Mouse (Mus musculus) liver, embryonic 11.5 days (tissue): ENCODE data around the gene 5330417C22Rik. TPM values are rescaled to one million over a fixed set of nuclear protein-coding genes. Genes with fewer than 3 reads are reported as not detected.

Experiments used
- ATAC-seq: fragments of 200-750 bp; cut with Nextera tagmentation; replicated peaks from 2 replicates; pipeline ENCODE4 v1.8.0; 2017; ENCODE audit warnings: moderate number of reproducible peaks, mild to moderate bottlenecking, moderate TSS enrichment, moderate library complexity; ENCODE audit not compliant: low FRiP score
- DNase-seq: peaks from one replicate; pipeline ENCODE4 v3.0.0-alpha.2; 2017; ENCODE audit warnings: low spot score
- H3K27ac ChIP-seq: fragments of 300-500 bp; sonication (generic); 2 replicates; pipeline ENCODE4 v1.5.1; 2014; ENCODE audit warnings: mild to moderate bottlenecking, low read depth, low read length, control low read depth
- H3K27me3 ChIP-seq: fragments of 300-500 bp; sonication (generic); replicated peaks from 2 replicates; pipeline ENCODE4 v1.6.1; 2014; ENCODE audit warnings: low read length, mixed read lengths; ENCODE audit not compliant: control insufficient read depth, insufficient read depth
- H3K36me3 ChIP-seq: fragments of 300-500 bp; sonication (generic); 2 replicates; pipeline ENCODE4 v1.6.1; 2014; ENCODE audit warnings: mild to moderate bottlenecking, low read length, moderate library complexity, mixed read lengths; ENCODE audit not compliant: control insufficient read depth, insufficient read depth
- H3K4me1 ChIP-seq: fragments of 300-500 bp; sonication (generic); replicated peaks from 2 replicates; pipeline ENCODE4 v1.6.1; 2014; ENCODE audit warnings: low read length, mixed read lengths; ENCODE audit not compliant: control insufficient read depth, insufficient read depth
- H3K4me2 ChIP-seq: fragments of 300-500 bp; sonication (generic); 2 replicates; pipeline ENCODE4 v1.6.1; 2014; ENCODE audit warnings: mild to moderate bottlenecking, control low read depth, moderate library complexity
- H3K4me3 ChIP-seq: fragments of 300-500 bp; sonication (generic); 2 replicates; pipeline ENCODE4 v1.5.1; 2014; ENCODE audit warnings: low read depth, low read length, control low read depth
- H3K9ac ChIP-seq: fragments of 300-500 bp; sonication (generic); 2 replicates; pipeline ENCODE4 v1.6.1; 2014; ENCODE audit warnings: low read depth, low read length, control low read depth
- H3K9me3 ChIP-seq: fragments of 300-500 bp; sonication (generic); 2 replicates; pipeline ENCODE4 v1.6.1; 2016; ENCODE audit warnings: low read length, inconsistent platforms, mixed read lengths; ENCODE audit not compliant: control insufficient read depth
- WGBS: fragments of 180-500 bp; shearing (Covaris S2); extraction: QIAGEN DNeasy Blood & Tissue Kit; methylation state at CpG from one replicate; pipeline ENCODE4 v1.1.7; 2014; 5-methylcytosine and 5-hydroxymethylcytosine counted together
- polyA plus RNA-seq: library from polyadenylated mRNA; unstranded; fragments of >200 nt; fragmentation: Nextera tagmentation; extraction: Ambion mirVana; gene quantifications from 2 replicates; pipeline ENCODE4 v1.2.1, GENCODE M21; 2014

The 5330417C22Rik gene
- polyA plus RNA-seq, 1 experiment from 2014 or later = 0.10 TPM

DNA sequence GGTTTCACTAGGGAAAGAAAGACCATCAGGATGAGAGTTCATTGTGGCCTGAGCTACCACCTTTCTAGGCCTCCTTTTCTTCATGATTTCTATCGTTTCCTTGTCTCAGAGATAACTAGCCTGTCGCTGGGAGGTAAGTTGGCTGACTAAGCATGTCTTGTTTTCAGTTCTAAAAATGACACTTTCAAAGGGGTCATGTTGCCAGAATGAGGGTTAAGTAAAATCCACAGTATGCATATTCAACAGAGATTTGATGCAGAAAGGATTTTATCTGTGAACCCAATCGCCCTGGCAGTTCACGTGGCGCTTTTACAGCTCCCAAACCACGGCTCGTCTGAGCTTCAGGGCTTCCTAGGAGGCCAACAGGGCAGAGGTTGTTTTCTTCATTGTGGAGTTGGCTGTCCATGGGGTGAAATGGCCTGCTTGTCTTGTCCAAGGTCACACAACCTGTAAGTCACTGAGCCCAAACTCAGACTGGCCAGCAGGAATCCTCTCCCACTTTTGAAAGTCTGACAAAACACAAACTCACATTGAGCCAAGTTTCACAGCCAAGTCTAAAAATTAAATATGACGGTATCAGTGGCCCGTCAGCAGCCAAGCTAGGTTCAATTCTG is 41.4 kb downstream of the 5330417C22Rik start:
- H3K27ac ChIP-seq = no peak overlapping the region
- H3K9me3 ChIP-seq = no peaks in the 10 kb centered on the region
- H3K4me2 ChIP-seq = no peak overlapping the region
- H3K27me3 ChIP-seq = no peaks in the 10 kb centered on the region; the same call in 1 of the 2 replicates
- no peak overlapping the region for H3K9ac ChIP-seq
- no peak for ATAC-seq
- no peak for DNase-seq
- no peak overlapping the region for H3K4me3 ChIP-seq
- WGBS = 78% methylated on average over 9 of the region's 9 CpGs
- no peaks in the 10 kb centered on the region for H3K4me1 ChIP-seq
- no peaks in the 10 kb centered on the region for H3K36me3 ChIP-seq

DNA sequence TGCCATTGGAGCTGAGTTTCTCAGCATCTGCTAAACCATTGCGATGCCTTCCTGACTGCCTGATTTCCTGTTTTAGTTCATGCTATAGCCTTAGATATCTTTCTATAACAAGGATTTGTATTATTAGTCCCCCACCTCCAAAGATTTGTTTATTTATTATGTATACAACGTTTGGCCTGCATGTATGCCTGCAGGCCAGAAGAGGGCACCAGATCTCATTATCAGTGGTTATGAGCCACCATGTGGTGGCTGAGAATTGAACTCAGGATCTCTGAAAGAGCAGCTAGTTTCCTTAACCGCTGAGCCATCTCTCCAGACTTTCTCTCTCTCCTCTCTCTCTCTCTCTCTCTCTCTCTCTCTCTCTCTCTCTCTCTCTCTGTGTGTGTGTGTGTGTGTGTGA is 46.4 kb downstream of the 5330417C22Rik start:
- Histone ChIP-seq H3K36me3 (no peaks in the 10 kb centered on the region), H3K27me3 (no peaks in the 10 kb centered on the region; the same call in 1 of the 2 replicates), H3K9me3 (no peaks in the 10 kb centered on the region), H3K4me1 (no peaks in the 10 kb centered on the region), H3K27ac (no peak overlapping the region), H3K4me3 (no peak overlapping the region), H3K9ac (no peak overlapping the region), H3K4me2 (no peak overlapping the region)
- DNase-seq (no peak), ATAC-seq (no peak)
- 39% methylated on average over 3 of the region's 3 CpGs for WGBS

DNA sequence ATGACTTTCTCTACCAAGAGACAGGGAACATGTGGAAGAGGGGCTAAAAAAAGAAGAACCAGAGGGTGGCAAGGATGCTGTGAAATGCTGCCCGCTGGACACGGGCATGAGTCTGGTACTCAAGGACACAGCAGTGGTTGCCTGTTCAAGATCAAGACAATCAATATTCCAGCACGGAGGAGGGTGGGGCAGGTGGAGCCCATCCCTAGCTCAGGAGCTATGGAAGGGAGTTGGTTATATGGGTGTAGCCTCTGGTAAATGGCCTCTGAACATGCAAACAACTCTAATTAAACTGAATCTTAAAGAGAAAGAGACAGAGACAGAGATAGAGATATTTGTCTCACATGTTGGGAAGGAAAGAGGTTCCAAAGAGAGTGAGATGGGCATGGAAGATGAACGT is 51.6 kb downstream of the 5330417C22Rik start:
- Histone ChIP-seq H3K27ac (no peak overlapping the region), H3K4me2 (no peak overlapping the region), H3K4me1 (no peaks in the 10 kb centered on the region), H3K4me3 (no peak overlapping the region), H3K9ac (no peak overlapping the region), H3K36me3 (no peaks in the 10 kb centered on the region), H3K27me3 (no peaks in the 10 kb centered on the region), H3K9me3 (no peaks in the 10 kb centered on the region)
- ATAC-seq (no peak), DNase-seq (no peak)
- 78% methylated on average over 4 of the region's 4 CpGs for WGBS

DNA sequence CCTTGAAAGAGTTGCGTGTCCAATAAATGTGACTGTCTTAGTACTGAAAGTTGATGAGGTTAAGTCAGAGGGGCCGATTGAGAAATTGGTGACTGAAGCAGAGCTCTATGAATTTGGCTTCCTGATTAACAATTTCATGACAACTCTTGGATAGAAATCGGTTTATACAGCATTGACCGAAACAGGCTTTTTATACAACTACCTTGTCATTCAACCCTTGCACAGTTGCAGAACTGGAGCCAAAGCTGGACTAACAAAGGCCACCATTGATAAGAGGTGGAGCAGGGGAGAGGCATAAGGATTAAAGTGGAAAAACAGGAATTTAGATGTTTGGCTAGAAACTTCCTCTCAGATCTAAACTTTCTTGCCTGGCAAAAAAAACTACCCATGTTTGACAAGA is 57.5 kb downstream of the 5330417C22Rik start:
- Histone ChIP-seq H3K36me3 (no peaks in the 10 kb centered on the region), H3K27me3 (no peaks in the 10 kb centered on the region), H3K4me1 (no peaks in the 10 kb centered on the region), H3K9ac (no peak overlapping the region), H3K27ac (no peak overlapping the region), H3K4me2 (no peak overlapping the region), H3K9me3 (no peaks in the 10 kb centered on the region), H3K4me3 (no peak overlapping the region)
- no peak for ATAC-seq
- no peak for DNase-seq
- WGBS = 86% methylated on average over 4 of the region's 4 CpGs

DNA sequence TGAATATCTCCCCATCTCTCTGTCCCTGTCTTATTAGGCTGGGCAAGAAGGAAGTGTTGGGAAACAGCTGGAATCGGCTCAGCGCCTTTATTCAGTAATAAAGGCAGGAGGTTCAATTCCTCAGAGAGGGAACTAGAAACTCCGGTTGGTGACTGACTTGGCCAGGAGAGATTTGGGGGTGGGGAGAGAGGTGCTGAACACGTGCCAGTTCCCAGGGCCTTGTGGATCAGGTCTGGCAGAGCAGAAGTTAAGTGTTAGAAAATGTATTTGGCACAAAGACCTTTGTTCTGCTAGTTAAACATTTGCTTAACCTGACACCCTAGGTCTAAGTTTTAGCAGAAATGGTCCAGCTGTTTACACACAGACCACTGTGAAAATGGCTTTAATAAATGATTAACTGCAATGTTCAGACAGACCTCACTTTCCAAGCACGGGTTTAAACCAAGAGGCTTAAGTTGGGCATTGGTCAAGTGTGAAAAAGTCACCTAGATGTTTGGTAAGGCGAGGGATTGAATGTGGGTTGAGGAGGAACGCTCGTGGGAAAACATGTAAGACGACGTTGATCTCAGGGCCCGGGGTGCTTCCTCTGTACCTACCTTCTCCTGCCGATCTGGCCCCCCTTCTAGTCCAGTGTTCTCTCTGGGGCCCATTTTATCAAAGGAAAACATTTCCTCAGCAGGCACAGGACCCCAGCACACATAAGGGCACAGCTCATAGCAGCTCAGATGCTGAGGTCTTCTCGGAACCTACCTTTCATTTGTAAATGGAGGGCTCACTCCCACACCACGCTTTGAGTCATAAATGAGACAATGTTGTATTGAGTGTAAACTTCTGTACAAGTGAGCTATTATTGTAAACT is 59.3 kb downstream of the 5330417C22Rik start:
- H3K27ac ChIP-seq = no peak overlapping the region
- WGBS = 62% methylated on average over 14 of the region's 14 CpGs
- no peaks in the 10 kb centered on the region for H3K27me3 ChIP-seq
- H3K4me3 ChIP-seq = no peak overlapping the region
- no peaks in the 10 kb centered on the region for H3K4me1 ChIP-seq
- no peaks in the 10 kb centered on the region for H3K36me3 ChIP-seq
- no peak overlapping the region for H3K4me2 ChIP-seq
- ATAC-seq (no peak), DNase-seq (no peak)
- no peaks in the 10 kb centered on the region for H3K9me3 ChIP-seq
- H3K9ac ChIP-seq = no peak overlapping the region

DNA sequence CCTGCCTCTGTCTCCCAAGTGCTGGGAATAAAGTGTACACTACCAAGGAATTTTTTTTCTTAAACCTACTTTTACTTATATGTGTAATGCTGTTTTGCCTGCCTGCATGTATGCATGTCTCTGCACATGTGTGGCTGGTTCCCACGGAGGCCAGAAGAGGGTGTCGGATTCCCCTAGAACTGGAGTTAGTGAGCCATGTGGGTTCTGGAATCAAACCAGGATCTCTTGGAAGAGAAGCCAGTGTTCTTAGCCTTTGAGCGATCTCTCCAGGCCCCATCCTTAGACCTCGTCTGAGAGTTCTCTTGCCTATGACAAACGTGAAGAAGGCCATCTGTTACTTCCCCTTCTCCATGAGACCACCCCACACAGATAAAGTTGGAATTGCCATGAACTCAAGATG is 60.8 kb downstream of the 5330417C22Rik start:
- H3K4me1 ChIP-seq = no peaks in the 10 kb centered on the region
- ATAC-seq (no peak), DNase-seq (no peak)
- no peak overlapping the region for H3K4me2 ChIP-seq
- no peaks in the 10 kb centered on the region for H3K9me3 ChIP-seq
- no peak overlapping the region for H3K27ac ChIP-seq
- no peak overlapping the region for H3K4me3 ChIP-seq
- 65% methylated on average over 5 of the region's 5 CpGs for WGBS
- no peaks in the 10 kb centered on the region for H3K36me3 ChIP-seq
- H3K9ac ChIP-seq = no peak overlapping the region
- H3K27me3 ChIP-seq = no peaks in the 10 kb centered on the region

GRCm38 (mm10) chr3:108474969-108475368 is 61.4 kb downstream of the 5330417C22Rik start:
- no peaks in the 10 kb centered on the region for H3K27me3 ChIP-seq
- no peak overlapping the region for H3K4me2 ChIP-seq
- no peaks in the 10 kb centered on the region for H3K36me3 ChIP-seq
- H3K27ac ChIP-seq = no peak overlapping the region
- H3K4me1 ChIP-seq = no peaks in the 10 kb centered on the region
- H3K4me3 ChIP-seq = no peak overlapping the region
- no peak for DNase-seq
- no peak for ATAC-seq
- H3K9me3 ChIP-seq = no peaks in the 10 kb centered on the region
- WGBS = 84% methylated on average over 7 of the region's 7 CpGs
- no peak overlapping the region for H3K9ac ChIP-seq

- Histone ChIP-seq H3K9ac (no peak overlapping the region), H3K4me2 (no peak overlapping the region), H3K36me3 (no peaks in the 10 kb centered on the region), H3K9me3 (no peaks in the 10 kb centered on the region), H3K4me3 (no peak overlapping the region), H3K4me1 (no peaks in the 10 kb centered on the region), H3K27ac (no peak overlapping the region), H3K27me3 (no peaks in the 10 kb centered on the region)
- 53% methylated on average over 8 of the region's 8 CpGs for WGBS
- DNase-seq (no peak), ATAC-seq (no peak)
These were observed 68.6 kb downstream of the 5330417C22Rik start for GRCm38 (mm10) chr3:108467760-108468159.

DNA sequence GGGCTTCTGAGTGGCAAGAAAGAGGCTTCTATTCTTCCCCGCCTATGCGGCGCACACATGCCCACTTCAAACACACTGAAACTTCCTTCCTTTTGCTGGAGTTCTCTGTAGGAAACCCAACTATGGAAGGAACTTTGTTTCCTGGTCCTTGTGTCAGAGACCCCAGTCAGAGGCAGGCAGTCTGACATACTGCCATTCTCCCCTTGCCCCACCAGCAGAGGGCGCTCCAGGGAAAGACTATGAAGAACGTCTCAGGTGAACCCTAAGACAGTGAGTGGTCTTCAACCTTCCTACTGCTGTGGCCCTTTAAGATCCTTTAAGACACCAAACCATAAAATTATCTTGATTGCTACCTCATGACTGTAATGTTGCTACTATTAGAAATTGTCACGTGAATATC is 69.9 kb downstream of the 5330417C22Rik start:
- no peaks in the 10 kb centered on the region for H3K27me3 ChIP-seq
- no peaks in the 10 kb centered on the region for H3K9me3 ChIP-seq
- ATAC-seq = no peak
- H3K4me3 ChIP-seq = no peak overlapping the region
- no peaks in the 10 kb centered on the region for H3K4me1 ChIP-seq
- no peak for DNase-seq
- no peaks in the 10 kb centered on the region for H3K36me3 ChIP-seq
- WGBS = 66% methylated on average over 6 of the region's 6 CpGs
- no peak overlapping the region for H3K27ac ChIP-seq
- no peak overlapping the region for H3K9ac ChIP-seq
- no peak overlapping the region for H3K4me2 ChIP-seq
